Mouse (Mus musculus) testis, adult 10 weeks (tissue): Measurements from ENCODE around the gene Atf4. TPM values are rescaled to one million over a fixed set of nuclear protein-coding genes. Genes with fewer than 3 reads are reported as not detected.

ENCODE experiments used
- polyA plus RNA-seq: library from polyadenylated mRNA; stranded (reverse); fragments of 350-450 nt; fragmentation: Illumina TruSeq; extraction: RNeasy Lipid Tissue Mini Kit (QIAGEN cat#74804); gene quantifications from one replicate; pipeline ENCODE4 v1.2.3, GENCODE M21; 2014; ENCODE audit warnings: low read depth, low replicate concordance

The Atf4 gene
- polyA plus RNA-seq: 28.9 TPM

GRCm38 (mm10) chr15:80254847-80255645, at the start of gene Atf4:
Atf4 (plus strand) TSS chr15:80255184.

GRCm38 (mm10) chr15:80233733-80234509, 21.1 kb upstream of the Atf4 start, which contains the start of gene Mief1:
Mief1 (plus strand) TSS chr15:80234018.

GRCm38 (mm10) chr15:80235535-80235934, 19.4 kb upstream of the Atf4 start, which contains the start of gene AC140267.1:
AC140267.1 (plus strand) TSS chr15:80235835.

GRCm38 (mm10) chr15:80263610-80264575, 8.9 kb downstream of the Atf4 start, which contains the start of gene Rps19bp1:
Rps19bp1 (minus strand) TSS chr15:80264315.

DNA sequence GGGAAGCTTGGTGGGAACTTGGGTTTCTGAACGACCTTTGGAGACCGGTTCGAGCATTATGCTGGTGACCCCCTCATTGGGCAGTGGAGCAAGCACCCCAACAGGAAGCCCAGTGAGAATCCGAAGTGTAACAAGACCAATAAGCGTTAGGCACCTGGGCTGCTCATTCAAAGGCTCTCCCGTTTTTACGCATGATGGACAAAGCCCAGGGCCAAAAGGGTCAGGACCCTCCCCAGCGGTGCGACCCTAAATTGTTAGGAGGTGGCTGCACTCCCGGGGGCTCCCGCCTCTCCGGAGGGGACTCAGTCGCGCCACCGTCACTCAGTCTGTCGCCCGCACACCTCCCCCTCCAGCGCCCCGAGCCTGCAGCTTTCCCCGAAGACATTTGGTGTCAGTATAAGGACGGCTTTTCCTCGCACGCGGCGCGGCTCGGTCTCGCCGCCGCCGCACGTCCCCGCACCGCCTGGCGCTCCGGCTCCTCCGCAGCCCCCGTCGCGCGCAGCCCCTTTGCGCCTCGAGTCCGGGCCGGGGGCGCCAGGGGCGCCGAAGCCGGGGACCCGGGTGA, 31.9 kb downstream of the Atf4 start, which contains the start of gene Cacna1i:
Gene Cacna1i, plus strand, starts transcription at position 388 of the 565 bp plus-strand sequence.

Other genes starting within 250 kb of the Atf4 start
- 0.08 TPM for gene Pdgfb, start 240.2 kb upstream of the Atf4 start, polyA plus RNA-seq
- gene Syngr1, start 163.8 kb upstream of the Atf4 start, polyA plus RNA-seq: 0.06 TPM
- 57.2 TPM for gene Rpl3, start 163.3 kb upstream of the Atf4 start, polyA plus RNA-seq
- gene Tab1, start 122.1 kb upstream of the Atf4 start, polyA plus RNA-seq: 0.08 TPM
- gene Mgat3, start 81.5 kb upstream of the Atf4 start, polyA plus RNA-seq: 0.25 TPM
- gene Mief1, start 21.2 kb upstream of the Atf4 start, polyA plus RNA-seq: 19.4 TPM
- not detected for gene AC140267.1, start 19.3 kb upstream of the Atf4 start, polyA plus RNA-seq
- gene Rps19bp1, start 9.1 kb downstream of the Atf4 start, polyA plus RNA-seq: 3.8 TPM
- gene Cacna1i, start 32.1 kb downstream of the Atf4 start, polyA plus RNA-seq: 0.11 TPM